Comparison of ENCODE assay signal across 11 mouse cellular contexts in the genomic region with DNA sequence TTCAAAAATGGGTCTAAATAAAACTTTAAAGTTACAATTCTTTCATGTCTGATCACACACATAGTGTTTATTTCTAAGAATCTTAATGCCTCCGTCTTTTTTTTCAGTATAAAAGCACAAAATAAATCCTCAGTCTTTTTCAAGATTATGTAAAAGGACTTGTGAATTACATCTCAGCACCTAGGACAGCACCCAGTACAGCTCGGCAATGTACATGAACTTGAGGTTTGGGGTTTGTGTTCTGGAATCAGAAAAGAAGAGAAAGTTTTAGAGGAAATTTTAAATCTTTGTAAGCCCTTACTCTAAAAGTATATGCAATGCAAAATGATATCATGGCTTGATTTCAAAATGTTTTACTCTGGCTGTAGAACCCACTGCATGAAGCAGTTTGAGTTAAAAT.
DNase-seq lines count a peak whose midpoint lies in the region; ATAC-seq and TF ChIP-seq lines count a peak whose summit lies in the region.
"Had no signal": no experiment of that assay in that cellular context is flagged by ENCODE, and none has a peak within 500 bp of the region (broad histone marks: within the 10 kb centered on the region; RNA-seq: fewer than 3 reads in every experiment).

No protein-coding gene starts in this region.

- H3K36me3 ChIP-seq in kidney, embryonic 14.5 days (ENCODE audit: control insufficient read depth, insufficient read depth, low read length), result peaks cover 16% of the 10 kb centered on the region

- H3K27me3 ChIP-seq in kidney, embryonic 14.5 days (ENCODE audit: control insufficient read depth, insufficient read depth, low read length), result no peaks in the 10 kb centered on the region
- H3K27me3 ChIP-seq: liver, embryonic 15.5 days; midbrain, embryonic 12.5 days; stomach, embryonic 15.5 days had no signal

- no peaks in the 10 kb centered on the region for H3K9me3 ChIP-seq in kidney, embryonic 14.5 days (ENCODE audit: control insufficient read depth, low read length)
- H3K9me3 ChIP-seq: liver, embryonic 15.5 days; midbrain, embryonic 12.5 days; stomach, embryonic 15.5 days had no signal

- no peaks in the 10 kb centered on the region for H3K4me1 ChIP-seq in kidney, embryonic 14.5 days (ENCODE audit: control insufficient read depth, insufficient read depth, low read length)
- H3K4me1 ChIP-seq: liver, embryonic 15.5 days; stomach, embryonic 15.5 days had no signal

- no peak for TF ChIP-seq CTCF in gastrocnemius, adult 2 months (IDR thresholded peaks at IDR 0.05)

- no peak overlapping the region for H3K27ac ChIP-seq in kidney, embryonic 14.5 days (ENCODE audit: low read depth, low read length)
- no peak overlapping the region for H3K27ac ChIP-seq in gastrocnemius, adult 2 months
- H3K27ac ChIP-seq: liver, embryonic 15.5 days; midbrain, embryonic 12.5 days; stomach, embryonic 15.5 days had no signal

- H3K4me3 ChIP-seq in kidney, embryonic 14.5 days (ENCODE audit: low read length), result no peak overlapping the region
- no peak overlapping the region for H3K4me3 ChIP-seq in gastrocnemius, adult 2 months
- H3K4me3 ChIP-seq: liver, embryonic 15.5 days; midbrain, embryonic 12.5 days; stomach, embryonic 15.5 days had no signal

- peak; percentile 21 for DNase-seq in kidney, postnatal 14 days
- DNase-seq in CD4-positive helper T cell, adult 2 months (ENCODE audit: low read depth, low spot score), result peak; percentile 6
- peak; percentile 76 for DNase-seq in NIH3T3 (ENCODE audit: low read depth)
- DNase-seq in kidney, postnatal 4 days, result peak; percentile 7 to 27
- no peak for DNase-seq in gastrocnemius, adult 2 months
- DNase-seq in c-Kit-positive CD71-positive TER-119-positive erythroid progenitor cells, embryonic 14.5 days (ENCODE audit: low spot score), result no peak
- DNase-seq: heart, adult 11 months had no signal

- no peak overlapping the region for H3K4me2 ChIP-seq in kidney, embryonic 14.5 days (replicated peaks; ENCODE audit: low read depth, low read length)
- H3K4me2 ChIP-seq: liver, embryonic 15.5 days; midbrain, embryonic 12.5 days; stomach, embryonic 15.5 days had no signal

- intact Hi-C loops in gastrocnemius, adult 2 months (cut with DNase I), result no loop called here

- no peak overlapping the region for H3K9ac ChIP-seq in kidney, embryonic 14.5 days (ENCODE audit: low read depth, low read length)
- H3K9ac ChIP-seq: liver, embryonic 15.5 days; midbrain, embryonic 12.5 days; stomach, embryonic 15.5 days had no signal

- ATAC-seq in kidney, embryonic 14.5 days (ENCODE audit: low FRiP score, low TSS enrichment), result no peak

- 71% methylated on average over 2 of the region's 2 CpGs for WGBS in kidney, embryonic 14.5 days

Comparison
In these comparisons a context has a peak if more than half of its experiments do, and no peak if none do; other contexts are left out.
1. DNase-seq: peak in kidney, postnatal 14 days (single experiment), CD4-positive helper T cell, adult 2 months (single experiment), NIH3T3 (single experiment) and kidney, postnatal 4 days (2 of 2); none in gastrocnemius, adult 2 months (single experiment) and c-Kit-positive CD71-positive TER-119-positive erythroid progenitor cells, embryonic 14.5 days (single experiment).